Mouse (Mus musculus) cerebellum, adult 2 months (tissue): ENCODE measurements around the gene Tmem132c.

Source experiments
- CTCF ChIP-seq: fragments of 200-500 bp; IDR thresholded peaks from 2 replicates; pipeline ENCODE4 v1.5.1; 2011; ENCODE audit warnings: low read depth, mild to moderate bottlenecking, control low read depth, low read length, moderate library complexity, borderline replicate concordance; ENCODE audit not compliant: insufficient read depth
- POLR2A ChIP-seq: fragments of 200-500 bp; IDR thresholded peaks from 2 replicates; pipeline ENCODE4 v1.6.1; 2011; ENCODE audit warnings: low read length, control low read depth, borderline replicate concordance; ENCODE audit not compliant: insufficient read depth

GRCm38 (mm10) chr5:127416536-127416935 lies 174.9 kb downstream of the Tmem132c start:
- TF ChIP-seq POLR2A (no peak), CTCF (no peak)
